ENCODE assay signal across 30 mouse cellular contexts in genomic region chr1:42875271-42875670, GRCm38 (mm10). TPM values are rescaled to one million over a fixed set of nuclear protein-coding genes. Genes with fewer than 3 reads are reported as not detected.
DNase-seq lines count a peak whose midpoint lies in the region; ATAC-seq and TF ChIP-seq lines count a peak whose summit lies in the region.
"Had no signal": no experiment of that assay in that cellular context is flagged by ENCODE, and none has a peak within 500 bp of the region (broad histone marks: within the 10 kb centered on the region; RNA-seq: fewer than 3 reads in every experiment).

No protein-coding gene starts in this region.

- TF ChIP-seq CTCF in heart, postnatal 0 days (IDR thresholded peaks at IDR 0.05; ENCODE audit: low read depth) = no peak

- no peak overlapping the region for H3K9ac ChIP-seq in heart, embryonic 11.5 days (ENCODE audit: low read depth, low read length)
- H3K9ac ChIP-seq in heart, embryonic 14.5 days (ENCODE audit: low read length) = no peak overlapping the region
- H3K9ac ChIP-seq in heart, postnatal 0 days (replicated peaks; ENCODE audit: low read depth, low read length) = no peak overlapping the region
- H3K9ac ChIP-seq: embryonic facial prominence, embryonic 12.5 days; embryonic facial prominence, embryonic 15.5 days; forebrain, postnatal 0 days; hindbrain, embryonic 13.5 days; intestine, embryonic 15.5 days had no signal

- no peak overlapping the region for H3K4me3 ChIP-seq in heart, embryonic 11.5 days (ENCODE audit: low read depth, low read length)
- H3K4me3 ChIP-seq in heart, embryonic 14.5 days (ENCODE audit: control insufficient read depth in 1 of 2, insufficient read depth in 1 of 2, low read depth in 1 of 2, low read length in 2 of 2) = no peak overlapping the region
- H3K4me3 ChIP-seq in heart, postnatal 0 days (ENCODE audit: low read depth, low read length) = no peak overlapping the region
- H3K4me3 ChIP-seq: embryonic facial prominence, embryonic 12.5 days; embryonic facial prominence, embryonic 15.5 days; hindbrain, embryonic 10.5 days; hindbrain, embryonic 13.5 days; intestine, embryonic 15.5 days had no signal

- TF ChIP-seq EP300 in heart, postnatal 0 days (IDR thresholded peaks at IDR 0.05; ENCODE audit: low read depth) = no peak

- H3K27ac ChIP-seq in heart, embryonic 11.5 days (ENCODE audit: low read depth, low read length) = peak overlapping the region; percentile 3; the same call in 1 of the 2 replicates
- H3K27ac ChIP-seq in heart, embryonic 14.5 days (replicated peaks in 1 of 2; ENCODE audit: control insufficient read depth in 1 of 2, insufficient read depth in 1 of 2, low read depth in 2 of 2, low read length in 2 of 2) = peak overlapping the region; percentile 48 to 59; a peak in 3 of 4 replicates
- H3K27ac ChIP-seq in heart, postnatal 0 days (ENCODE audit: low read depth) = no peak overlapping the region
- H3K27ac ChIP-seq: embryonic facial prominence, embryonic 12.5 days; embryonic facial prominence, embryonic 15.5 days; intestine, embryonic 15.5 days had no signal

- H3K4me2 ChIP-seq in heart, embryonic 11.5 days = no peak overlapping the region
- H3K4me2 ChIP-seq in heart, embryonic 14.5 days (ENCODE audit: low read length) = no peak overlapping the region
- H3K4me2 ChIP-seq in heart, postnatal 0 days (ENCODE audit: low read depth, low read length) = no peak overlapping the region
- H3K4me2 ChIP-seq: embryonic facial prominence, embryonic 12.5 days; embryonic facial prominence, embryonic 15.5 days; hindbrain, embryonic 13.5 days; intestine, embryonic 15.5 days had no signal

- H3K27me3 ChIP-seq in heart, embryonic 11.5 days (ENCODE audit: control insufficient read depth, insufficient read depth, low read length) = no peaks in the 10 kb centered on the region
- H3K27me3 ChIP-seq in heart, embryonic 14.5 days (ENCODE audit: control insufficient read depth, insufficient read depth, low read length) = no peaks in the 10 kb centered on the region
- H3K27me3 ChIP-seq in heart, postnatal 0 days (ENCODE audit: control insufficient read depth, insufficient read depth, low read length) = no peaks in the 10 kb centered on the region
- H3K27me3 ChIP-seq: CH12.LX; embryonic facial prominence, embryonic 12.5 days; embryonic facial prominence, embryonic 15.5 days; hindbrain, embryonic 13.5 days; intestine, embryonic 15.5 days; Patski had no signal

- no peaks in the 10 kb centered on the region; the same call in 1 of the 2 replicates for H3K4me1 ChIP-seq in heart, embryonic 11.5 days (ENCODE audit: control insufficient read depth, insufficient read depth, low read length)
- H3K4me1 ChIP-seq in heart, embryonic 14.5 days (ENCODE audit: control insufficient read depth in 2 of 2, insufficient read depth in 2 of 2, low read length in 2 of 2) = peaks cover 7 to 21% of the 10 kb centered on the region in 2 experiments
- peaks cover 10% of the 10 kb centered on the region; the same call in 1 of the 2 replicates for H3K4me1 ChIP-seq in heart, postnatal 0 days (ENCODE audit: control insufficient read depth, insufficient read depth)
- H3K4me1 ChIP-seq: embryonic facial prominence, embryonic 12.5 days; embryonic facial prominence, embryonic 15.5 days; intestine, embryonic 15.5 days had no signal

- ATAC-seq in heart, embryonic 11.5 days (replicated peaks; ENCODE audit: insufficient number of reproducible peaks, low FRiP score, low TSS enrichment) = no peak
- ATAC-seq in heart, embryonic 14.5 days (ENCODE audit: insufficient number of reproducible peaks, insufficient read depth, low FRiP score, low read depth) = peak; percentile 35; the same call in 1 of the 2 replicates
- ATAC-seq in heart, postnatal 0 days (ENCODE audit: insufficient read depth, low read depth) = peak; percentile 39; the same call in 1 of the 2 replicates
- ATAC-seq: forebrain, embryonic 14.5 days; forebrain, postnatal 0 days; hindbrain, embryonic 16.5 days; intestine, embryonic 15.5 days; Patski had no signal

- no peaks in the 10 kb centered on the region for H3K9me3 ChIP-seq in heart, embryonic 11.5 days (replicated peaks; ENCODE audit: control insufficient read depth, low read length)
- no peaks in the 10 kb centered on the region for H3K9me3 ChIP-seq in heart, embryonic 14.5 days (ENCODE audit: control insufficient read depth, low read length)
- no peaks in the 10 kb centered on the region for H3K9me3 ChIP-seq in heart, postnatal 0 days (replicated peaks; ENCODE audit: control insufficient read depth, low read length)
- H3K9me3 ChIP-seq: embryonic facial prominence, embryonic 12.5 days; embryonic facial prominence, embryonic 15.5 days; G1E; hindbrain, embryonic 10.5 days; hindbrain, embryonic 13.5 days; intestine, embryonic 15.5 days had no signal

- WGBS in heart, embryonic 11.5 days (ENCODE audit: insufficient replicate concordance) = 47% methylated on average over 5 of the region's 5 CpGs
- 36% methylated on average over 5 of the region's 5 CpGs for WGBS in heart, embryonic 14.5 days
- WGBS in heart, postnatal 0 days = 41% methylated on average over 5 of the region's 5 CpGs

- intact Hi-C loops in heart, postnatal 36 days (cut with DNase I) = no loop called here
- intact Hi-C loops in heart, postnatal 10 days (cut with DNase I) = no loop called here

- DNase-seq in heart, postnatal 36 days = no peak
- no peak for DNase-seq in heart, adult 11 months
- peak; percentile 8 for DNase-seq in heart, postnatal 0 days (ENCODE audit: low spot score)
- no peak for DNase-seq in heart, postnatal 10 days
- peak; percentile 29 for DNase-seq in brain, adult 2 months (ENCODE audit: low read depth, low spot score)
- DNase-seq: adrenal gland, postnatal 10 days; adrenal gland, postnatal 36 days; B cell, adult 2 months; cerebellum, adult 11 months; cerebellum, adult 2 months; cerebellum, adult 9-11 months; cerebellum, postnatal 25 days; forebrain, postnatal 0 days; gastrocnemius, postnatal 10 days; gastrocnemius, postnatal 36 days; heart, postnatal 14 days; kidney, adult 11 months; kidney, adult 8-10 months had no signal

- H3K36me3 ChIP-seq in heart, embryonic 11.5 days (ENCODE audit: control insufficient read depth, insufficient read depth, low read length) = no peaks in the 10 kb centered on the region
- peaks cover 8% of the 10 kb centered on the region for H3K36me3 ChIP-seq in heart, embryonic 14.5 days (ENCODE audit: control insufficient read depth, insufficient read depth, low read length)
- H3K36me3 ChIP-seq in heart, postnatal 0 days (replicated peaks; ENCODE audit: control insufficient read depth, insufficient read depth, low read length) = peaks cover 4% of the 10 kb centered on the region; the same call in 1 of the 2 replicates
- H3K36me3 ChIP-seq: embryonic facial prominence, embryonic 12.5 days; embryonic facial prominence, embryonic 15.5 days; hindbrain, embryonic 10.5 days; hindbrain, embryonic 13.5 days; intestine, embryonic 15.5 days had no signal

RNA-seq across cellular contexts. Expression of gene Mrps9, which starts 24.2 kb away (rescaled TPM):
- 65.3 and 69.0 TPM in 2 replicates for polyA plus RNA-seq in heart, embryonic 11.5 days (2014; fragmentation: Nextera tagmentation; extraction: Ambion mirVana)
- 100 to 1,000 TPM; 104 to 114 TPM for total RNA-seq in heart, postnatal 36 days (2021)
- polyA plus RNA-seq in heart, embryonic 14.5 days (2014; fragmentation: Nextera tagmentation; extraction: Ambion mirVana) = 68.7 and 71.7 TPM in 2 replicates
- total RNA-seq in heart, postnatal 0 days (2014; rRNA removed; ENCODE audit: low replicate concordance) = 41.5 and 64.3 TPM in 2 replicates
- 85.0 and 85.6 TPM in 2 replicates for polyA plus RNA-seq in heart, postnatal 0 days (2015; fragmentation: Nextera tagmentation; extraction: Ambion mirVana)
- total RNA-seq in heart, postnatal 10 days (2021) = 10 to 100 TPM; 92.7 to 96.9 TPM

Comparison
In these comparisons a context has a peak if more than half of its experiments do, and no peak if none do; other contexts are left out.
1. DNase-seq: peak in heart, postnatal 0 days (single experiment) and brain, adult 2 months (single experiment); none in heart, postnatal 36 days (0 of 2), heart, adult 11 months (single experiment) and heart, postnatal 10 days (0 of 2).